Mouse (Mus musculus) spleen, adult 10 weeks (tissue): ENCODE data around the gene Lipo3. TPM values are rescaled to one million over a fixed set of nuclear protein-coding genes. Genes with fewer than 3 reads are reported as not detected.

ENCODE experiments used
- polyA plus RNA-seq: library from polyadenylated mRNA; stranded (reverse); fragments of 350-450 nt; fragmentation: Illumina TruSeq; extraction: RNeasy Lipid Tissue Mini Kit (QIAGEN cat#74804); gene quantifications from one replicate; pipeline ENCODE4 v1.2.3, GENCODE M21; 2015; ENCODE audit warnings: low replicate concordance; ENCODE audit not compliant: insufficient read depth

The Lipo3 gene
- polyA plus RNA-seq, result 22.6 TPM

GRCm38 (mm10) chr19:33761287-33762086, at the start of gene Lipo3:
Gene Lipo3 (minus strand): TSS chr19:33761951.

GRCm38 (mm10) chr19:33787359-33787758, 25.6 kb upstream of the Lipo3 start, which contains the start of gene Lipo1:
Gene Lipo1 (minus strand): TSS chr19:33787459.

GRCm38 (mm10) chr19:33751259-33751658, 10.5 kb downstream of the Lipo3 start, which contains the start of gene Lipo2:
Gene Lipo2 (minus strand): TSS chr19:33751359.

GRCm38 (mm10) chr19:33625152-33625551, 136.6 kb downstream of the Lipo3 start, which contains the start of gene Gm8978:
Gene Gm8978 (minus strand): TSS chr19:33625252.

GRCm38 (mm10) chr19:33517680-33518079, 244.1 kb downstream of the Lipo3 start, which contains the start of gene Lipo4:
Gene Lipo4 (minus strand): TSS chr19:33517780.

Other genes starting within 250 kb of the Lipo3 start
- not detected for gene Lipo4, start 244.2 kb downstream of the Lipo3 start, polyA plus RNA-seq
- gene Gm8978, start 136.7 kb downstream of the Lipo3 start, polyA plus RNA-seq, result not detected
- 0.14 TPM for gene Lipo2, start 10.6 kb downstream of the Lipo3 start, polyA plus RNA-seq
- not detected for gene Lipo1, start 25.5 kb upstream of the Lipo3 start, polyA plus RNA-seq
- gene Lipf, start 199.2 kb upstream of the Lipo3 start, polyA plus RNA-seq, result not detected
- not detected for gene Lipk, start 246.3 kb upstream of the Lipo3 start, polyA plus RNA-seq